Mouse (Mus musculus): ENCODE data around the gene Ppp1r14a.

DNA sequence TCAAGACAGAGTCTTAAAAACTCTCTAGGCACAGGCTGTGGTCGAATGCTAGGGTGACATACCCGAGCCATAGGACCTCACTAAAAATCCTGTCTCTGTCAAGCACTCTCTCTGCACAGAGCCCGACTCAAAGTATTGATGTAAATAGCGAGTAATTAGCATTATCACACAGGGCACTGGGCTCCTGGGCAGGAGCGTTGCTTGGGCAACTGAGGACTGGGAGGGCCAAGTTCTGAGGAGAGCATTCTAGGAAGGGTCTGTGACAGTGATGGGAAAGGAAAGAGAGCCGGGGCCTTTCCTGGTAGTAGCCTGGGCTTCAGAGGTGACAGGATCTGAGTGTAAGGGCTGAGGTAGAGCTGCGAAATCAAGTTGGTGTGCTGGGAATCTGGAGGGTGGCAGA is 17.0 kb downstream of the Ppp1r14a start:
- TF ChIP-seq ZNF384 (IDR thresholded peaks at IDR 0.05; ENCODE audit: low read depth, low read length) (no peak), MAFK (IDR thresholded peaks at IDR 0.05; ENCODE audit: insufficient read depth, low read depth, low read length) (no peak), HCFC1 (IDR thresholded peaks at IDR 0.05; ENCODE audit: borderline replicate concordance, insufficient read depth, low read length) (no peak), CHD2 (IDR thresholded peaks at IDR 0.05; ENCODE audit: low read depth, low read length) (no peak)
